Mouse (Mus musculus): ENCODE results near the gene Peli2.

DNA sequence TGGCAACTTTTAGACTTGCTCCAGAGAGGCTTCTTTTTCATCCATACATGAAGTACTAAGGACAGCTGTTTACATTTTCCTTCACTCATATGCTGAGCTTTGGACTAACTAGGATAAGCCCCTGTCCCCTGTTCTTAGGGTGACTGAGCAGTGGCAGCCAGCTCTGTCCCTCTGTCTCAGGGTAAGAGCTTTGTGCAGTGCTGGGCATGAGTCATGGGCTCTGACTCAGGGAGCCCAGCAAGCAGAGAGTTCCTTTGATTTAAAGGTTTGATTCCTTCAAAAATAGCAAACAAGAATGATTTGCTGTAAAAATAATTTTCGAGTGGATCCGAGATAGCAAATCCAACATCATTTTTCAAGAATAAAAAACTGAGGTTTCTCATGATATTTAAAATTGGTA lies 128.8 kb downstream of the Peli2 start:
- TF ChIP-seq POLR2A (IDR thresholded peaks at IDR 0.05; ENCODE audit: borderline replicate concordance, control insufficient read depth, low read depth, low read length) (no peak), CTCF (IDR thresholded peaks at IDR 0.05; ENCODE audit: control insufficient read depth, insufficient read depth, low read length) (no peak)

Measured in bone marrow, adult 2 months (tissue).